Mouse (Mus musculus): ENCODE data around the gene Wfdc15b. TPM values are rescaled to one million over a fixed set of nuclear protein-coding genes. Genes with fewer than 3 reads are reported as not detected.

Gene Wfdc15b
- polyA plus RNA-seq, 1 experiment from 2014 or later, result 2.9 TPM

GRCm38 (mm10) chr2:164180770-164181169 lies 40.7 kb downstream of the Wfdc15b start:
- DNase-seq (ENCODE audit: low spot score), result no peak

GRCm38 (mm10) chr2:164180124-164180523 lies 41.3 kb downstream of the Wfdc15b start:
- DNase-seq (ENCODE audit: low spot score), result peak; percentile 57

GRCm38 (mm10) chr2:164177831-164178230 lies 43.6 kb downstream of the Wfdc15b start:
- no peak for DNase-seq (ENCODE audit: low spot score)

- DNase-seq (ENCODE audit: low spot score), result no peak
Measured at GRCm38 (mm10) chr2:164175850-164176249, 45.6 kb downstream of the Wfdc15b start.

- DNase-seq (ENCODE audit: low spot score), result no peak
Measured at GRCm38 (mm10) chr2:164174649-164175395, 46.6 kb downstream of the Wfdc15b start.

GRCm38 (mm10) chr2:164173394-164173793 lies 48.1 kb downstream of the Wfdc15b start:
- DNase-seq (ENCODE audit: low spot score), result no peak

GRCm38 (mm10) chr2:164170902-164171301 lies 50.6 kb downstream of the Wfdc15b start, which contains the start of gene Kcns1:
Kcns1 (minus strand) TSS chr2:164171113.
- no peak for DNase-seq (ENCODE audit: low spot score)

GRCm38 (mm10) chr2:164170326-164170725 lies 51.1 kb downstream of the Wfdc15b start:
- DNase-seq (ENCODE audit: low spot score), result no peak

GRCm38 (mm10) chr2:164168571-164168946 lies 52.9 kb downstream of the Wfdc15b start:
- DNase-seq (ENCODE audit: low spot score), result peak; percentile 31

GRCm38 (mm10) chr2:164167752-164168570 lies 53.5 kb downstream of the Wfdc15b start:
- no peak for DNase-seq (ENCODE audit: low spot score)

GRCm38 (mm10) chr2:164164941-164165340 lies 56.5 kb downstream of the Wfdc15b start:
- DNase-seq (ENCODE audit: low spot score), result no peak

Other genes starting within 250 kb of the Wfdc15b start
- 265 and 278 TPM in 2 replicates for gene Ywhab, start 226.7 kb downstream of the Wfdc15b start, polyA plus RNA-seq (2015; fragmentation: Nextera tagmentation; extraction: Ambion mirVana)
- 1.8 and 2.0 TPM in 2 replicates for gene Pabpc1l, start 196.2 kb downstream of the Wfdc15b start, polyA plus RNA-seq (2015; fragmentation: Nextera tagmentation; extraction: Ambion mirVana)
- 67.8 and 68.4 TPM in 2 replicates for gene Stk4, start 151.3 kb downstream of the Wfdc15b start, polyA plus RNA-seq (2015; fragmentation: Nextera tagmentation; extraction: Ambion mirVana)
- gene Tomm34, start 150.5 kb downstream of the Wfdc15b start, polyA plus RNA-seq (2015; fragmentation: Nextera tagmentation; extraction: Ambion mirVana), result 80.0 and 80.8 TPM in 2 replicates
- gene Kcns1, start 50.5 kb downstream of the Wfdc15b start, polyA plus RNA-seq (2015; fragmentation: Nextera tagmentation; extraction: Ambion mirVana), result not detected in 2 replicates
- gene Wfdc5, start 38.9 kb downstream of the Wfdc15b start, polyA plus RNA-seq (2015; fragmentation: Nextera tagmentation; extraction: Ambion mirVana), result 0.09 TPM in 1 of 2 replicates, not detected in the other
- 2.0 and 2.3 TPM in 2 replicates for gene Wfdc12, start 31.1 kb downstream of the Wfdc15b start, polyA plus RNA-seq (2015; fragmentation: Nextera tagmentation; extraction: Ambion mirVana)
- not detected in 2 replicates for gene Wfdc15a, start 21.5 kb downstream of the Wfdc15b start, polyA plus RNA-seq (2015; fragmentation: Nextera tagmentation; extraction: Ambion mirVana)
- 0.09 and 0.12 TPM in 2 replicates for gene Svs2, start 16.8 kb upstream of the Wfdc15b start, polyA plus RNA-seq (2015; fragmentation: Nextera tagmentation; extraction: Ambion mirVana)
- 0.10 TPM in 1 of 2 replicates, not detected in the other for gene Svs3b, start 35.0 kb upstream of the Wfdc15b start, polyA plus RNA-seq (2015; fragmentation: Nextera tagmentation; extraction: Ambion mirVana)
- gene Svs4, start 56.8 kb upstream of the Wfdc15b start, polyA plus RNA-seq (2015; fragmentation: Nextera tagmentation; extraction: Ambion mirVana), result 0.54 TPM in 1 of 2 replicates, not detected in the other
- not detected in 2 replicates for gene Svs3a, start 67.6 kb upstream of the Wfdc15b start, polyA plus RNA-seq (2015; fragmentation: Nextera tagmentation; extraction: Ambion mirVana)
- not detected in 2 replicates for gene Svs6, start 95.1 kb upstream of the Wfdc15b start, polyA plus RNA-seq (2015; fragmentation: Nextera tagmentation; extraction: Ambion mirVana)
- not detected in 2 replicates for gene Svs5, start 111.1 kb upstream of the Wfdc15b start, polyA plus RNA-seq (2015; fragmentation: Nextera tagmentation; extraction: Ambion mirVana)
- 9.8 and 10.6 TPM in 2 replicates for gene Slpi, start 167.4 kb upstream of the Wfdc15b start, polyA plus RNA-seq (2015; fragmentation: Nextera tagmentation; extraction: Ambion mirVana)
- gene Rbpjl, start 181.5 kb upstream of the Wfdc15b start, polyA plus RNA-seq (2015; fragmentation: Nextera tagmentation; extraction: Ambion mirVana), result not detected in 2 replicates
- gene Matn4, start 183.5 kb upstream of the Wfdc15b start, polyA plus RNA-seq (2015; fragmentation: Nextera tagmentation; extraction: Ambion mirVana), result 0.08 and 0.12 TPM in 2 replicates
- gene Sdc4, start 222.2 kb upstream of the Wfdc15b start, polyA plus RNA-seq (2015; fragmentation: Nextera tagmentation; extraction: Ambion mirVana), result 28.7 and 40.4 TPM in 2 replicates
- gene Sys1, start 235.3 kb upstream of the Wfdc15b start, polyA plus RNA-seq (2015; fragmentation: Nextera tagmentation; extraction: Ambion mirVana), result 77.2 and 83.7 TPM in 2 replicates
- gene Gm20458, start 239.3 kb upstream of the Wfdc15b start, polyA plus RNA-seq (2015; fragmentation: Nextera tagmentation; extraction: Ambion mirVana), result 19.4 and 21.5 TPM in 2 replicates